Mouse (Mus musculus) lung, adult 2 months (tissue): Measurements from ENCODE around the gene Urad.

Experiments used
- CTCF ChIP-seq: fragments of 200-500 bp; IDR thresholded peaks from 2 replicates; pipeline ENCODE4 v1.5.1; 2011; ENCODE audit warnings: mild to moderate bottlenecking, low read length, control low read depth; ENCODE audit not compliant: insufficient read depth
- POLR2A ChIP-seq: fragments of 200-500 bp; IDR thresholded peaks from 2 replicates; pipeline ENCODE4 v1.6.1; 2011; ENCODE audit warnings: low read depth, mild to moderate bottlenecking, control low read depth, low read length, borderline replicate concordance; ENCODE audit errors: extremely low read depth

DNA sequence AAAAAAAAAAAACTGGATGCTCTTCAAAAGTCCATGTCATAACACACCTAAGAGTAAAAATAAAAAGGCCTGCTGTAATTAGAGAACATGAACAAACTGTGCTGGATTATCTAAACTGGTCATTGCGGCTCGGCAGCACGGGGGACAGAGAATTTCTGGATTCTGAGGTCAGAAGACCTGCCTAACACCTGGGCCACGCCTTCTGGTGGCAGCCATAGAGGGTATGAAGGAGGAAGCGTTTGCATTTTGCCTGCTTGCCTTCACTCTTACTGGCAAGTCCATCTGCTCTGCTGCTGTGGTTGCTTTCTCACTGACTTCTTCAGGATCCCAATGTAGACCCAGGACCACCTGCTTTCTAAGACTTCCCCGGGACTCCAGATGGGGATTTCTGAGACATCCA is 20.7 kb upstream of the Urad start:
- no peak for TF ChIP-seq CTCF
- TF ChIP-seq POLR2A: no peak
